Mouse (Mus musculus): ENCODE measurements around the gene Med16. TPM values are rescaled to one million over a fixed set of nuclear protein-coding genes. Genes with fewer than 3 reads are reported as not detected.

Med16 gene
- polyA plus RNA-seq, 1 experiment: 58.1 TPM

- TF ChIP-seq POLR2A (IDR thresholded peaks at IDR 0.05; ENCODE audit: low read depth, low read length) (no peak), CTCF (IDR thresholded peaks at IDR 0.05; ENCODE audit: extremely low read depth, insufficient read length, insufficient replicate concordance, low read depth, low read length) (no peak)
- H3K27ac ChIP-seq (ENCODE audit: insufficient read depth, low read depth, low read length): no peak within 1 kb of the TSS
- H3K4me1 ChIP-seq (ENCODE audit: control insufficient read depth, insufficient read depth, insufficient read length, low read length): peaks cover 19% of the 10 kb centered on the region
- peak within 1 kb of the TSS; percentile 35 for H3K4me3 ChIP-seq (ENCODE audit: low read depth, low read length)
- H3K36me3 ChIP-seq (ENCODE audit: control insufficient read depth, insufficient read depth, low read length): no peaks in the 10 kb centered on the region
- WGBS: 2% methylated on average over 41 of the region's 41 CpGs
- H3K27me3 ChIP-seq (ENCODE audit: control insufficient read depth, insufficient read depth, low read length): peaks cover 12% of the 10 kb centered on the region; the same call in 1 of the 2 replicates
Observed at GRCm38 (mm10) chr10:79920958-79921535, 12.3 kb upstream of the Med16 start, which contains the start of gene R3hdm4. Gene R3hdm4, minus strand, starts transcription at chr10:79921208.

GRCm38 (mm10) chr10:79920056-79920890 lies 11.6 kb upstream of the Med16 start:
- Histone ChIP-seq H3K27me3 (ENCODE audit: control insufficient read depth, insufficient read depth, low read length) (peaks cover 12% of the 10 kb centered on the region; the same call in 1 of the 2 replicates), H3K36me3 (ENCODE audit: control insufficient read depth, insufficient read depth, low read length) (no peaks in the 10 kb centered on the region), H3K4me3 (ENCODE audit: low read depth, low read length) (no peak overlapping the region), H3K27ac (ENCODE audit: insufficient read depth, low read depth, low read length) (no peak overlapping the region), H3K4me1 (ENCODE audit: control insufficient read depth, insufficient read depth, insufficient read length, low read length) (peaks cover 22% of the 10 kb centered on the region)
- TF ChIP-seq POLR2A (IDR thresholded peaks at IDR 0.05; ENCODE audit: low read depth, low read length) (no peak), CTCF (IDR thresholded peaks at IDR 0.05; ENCODE audit: extremely low read depth, insufficient read length, insufficient replicate concordance, low read depth, low read length) (no peak)
- WGBS: 42% methylated on average over 26 of the region's 26 CpGs

GRCm38 (mm10) chr10:79919251-79919849 lies 10.6 kb upstream of the Med16 start:
- H3K36me3 ChIP-seq (ENCODE audit: control insufficient read depth, insufficient read depth, low read length): no peaks in the 10 kb centered on the region
- peaks cover 28% of the 10 kb centered on the region for H3K4me1 ChIP-seq (ENCODE audit: control insufficient read depth, insufficient read depth, insufficient read length, low read length)
- H3K27ac ChIP-seq (ENCODE audit: insufficient read depth, low read depth, low read length): no peak overlapping the region
- 12% methylated on average over 21 of the region's 21 CpGs for WGBS
- no peak for TF ChIP-seq CTCF (IDR thresholded peaks at IDR 0.05; ENCODE audit: extremely low read depth, insufficient read length, insufficient replicate concordance, low read depth, low read length)
- TF ChIP-seq POLR2A (IDR thresholded peaks at IDR 0.05; ENCODE audit: low read depth, low read length): no peak
- peaks cover 12% of the 10 kb centered on the region; the same call in 1 of the 2 replicates for H3K27me3 ChIP-seq (ENCODE audit: control insufficient read depth, insufficient read depth, low read length)
- 0 out of 2 replicates have a peak overlapping the region, but pooled peaks have one; percentile 4 for H3K4me3 ChIP-seq (ENCODE audit: low read depth, low read length)

- Histone ChIP-seq H3K4me1 (ENCODE audit: control insufficient read depth, insufficient read depth, insufficient read length, low read length) (peaks cover 30% of the 10 kb centered on the region), H3K27ac (ENCODE audit: insufficient read depth, low read depth, low read length) (no peak overlapping the region), H3K27me3 (ENCODE audit: control insufficient read depth, insufficient read depth, low read length) (peaks cover 12% of the 10 kb centered on the region; the same call in 1 of the 2 replicates), H3K36me3 (ENCODE audit: control insufficient read depth, insufficient read depth, low read length) (no peaks in the 10 kb centered on the region), H3K4me3 (ENCODE audit: low read depth, low read length) (peak overlapping the region; percentile 48)
- TF ChIP-seq POLR2A (IDR thresholded peaks at IDR 0.05; ENCODE audit: low read depth, low read length): no peak
- TF ChIP-seq CTCF (IDR thresholded peaks at IDR 0.05; ENCODE audit: extremely low read depth, insufficient read length, insufficient replicate concordance, low read depth, low read length): no peak
- WGBS: 60% methylated on average over 35 of the region's 35 CpGs
Observed at GRCm38 (mm10) chr10:79918231-79919078, 9.7 kb upstream of the Med16 start.

DNA sequence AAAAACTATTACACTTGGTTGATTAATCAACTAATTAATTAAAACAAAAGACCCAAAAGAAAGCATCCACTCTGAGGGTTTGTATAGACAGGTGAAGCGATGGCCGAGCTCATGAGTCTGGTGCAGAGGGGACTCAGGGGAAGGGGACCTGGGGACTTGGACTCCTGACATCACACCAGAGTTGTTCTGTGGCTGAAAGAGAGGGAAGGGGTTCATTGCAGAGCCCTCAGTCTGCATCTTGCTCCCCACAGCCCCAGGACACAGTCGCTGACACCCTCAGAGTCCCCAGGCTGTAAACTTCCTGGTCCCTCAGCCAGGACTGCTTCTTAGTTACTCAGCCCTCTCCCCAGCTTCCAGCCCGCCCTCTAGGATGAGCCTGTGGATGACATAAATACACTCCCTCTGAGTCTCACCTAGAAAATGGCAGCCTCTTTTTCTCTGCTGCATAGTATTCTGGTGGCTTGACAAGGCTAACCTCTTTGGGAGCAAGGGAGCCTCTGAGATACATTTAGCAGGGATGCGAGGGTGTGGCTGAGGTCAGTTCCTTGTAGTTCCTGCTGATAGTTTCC lies 8.9 kb upstream of the Med16 start:
- no peak for TF ChIP-seq CTCF (IDR thresholded peaks at IDR 0.05; ENCODE audit: extremely low read depth, insufficient read length, insufficient replicate concordance, low read depth, low read length)
- no peak for TF ChIP-seq POLR2A (IDR thresholded peaks at IDR 0.05; ENCODE audit: low read depth, low read length)
- Histone ChIP-seq H3K27me3 (ENCODE audit: control insufficient read depth, insufficient read depth, low read length) (peaks cover 12% of the 10 kb centered on the region; the same call in 1 of the 2 replicates), H3K27ac (ENCODE audit: insufficient read depth, low read depth, low read length) (no peak overlapping the region; the same call in 1 of the 2 replicates), H3K4me1 (ENCODE audit: control insufficient read depth, insufficient read depth, insufficient read length, low read length) (peaks cover 30% of the 10 kb centered on the region), H3K36me3 (ENCODE audit: control insufficient read depth, insufficient read depth, low read length) (no peaks in the 10 kb centered on the region), H3K4me3 (ENCODE audit: low read depth, low read length) (no peak overlapping the region)
- 79% methylated on average over 5 of the region's 5 CpGs for WGBS

Measured in small intestine, adult 2 months (tissue).